In the genomic region with DNA sequence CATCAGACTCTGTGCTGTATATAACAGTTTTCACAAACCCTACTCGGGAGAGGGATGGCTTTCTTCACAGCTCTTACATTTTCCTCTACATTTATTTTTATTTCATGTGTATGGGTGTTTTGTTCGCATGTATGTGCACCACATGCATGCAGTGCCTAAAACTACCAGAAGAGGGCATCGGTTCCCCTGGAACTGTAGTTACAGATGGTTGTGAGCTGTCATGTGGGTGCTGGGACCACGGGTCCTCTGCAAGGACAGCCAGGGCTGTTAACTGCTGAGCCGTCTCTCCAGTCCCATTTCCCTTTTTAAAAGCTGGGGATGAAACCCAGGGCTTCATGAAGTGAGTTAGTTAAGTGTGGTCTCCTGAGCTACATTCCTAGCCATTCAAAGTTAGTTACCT, we compare ENCODE assay signal across 17 mouse cellular contexts. TPM values are rescaled to one million over a fixed set of nuclear protein-coding genes. Genes with fewer than 3 reads are reported as not detected.
DNase-seq lines count a peak whose midpoint lies in the region; ATAC-seq and TF ChIP-seq lines count a peak whose summit lies in the region.
"Had no signal": no experiment of that assay in that cellular context is flagged by ENCODE, and none has a peak within 500 bp of the region (broad histone marks: within the 10 kb centered on the region; RNA-seq: fewer than 3 reads in every experiment).

No protein-coding gene starts in this region.

- H3K4me3 ChIP-seq in liver, adult 2 months (ENCODE audit: insufficient read depth, low read depth, low read length) = no peak overlapping the region
- no peak overlapping the region for H3K4me3 ChIP-seq in kidney, embryonic 16.5 days (ENCODE audit: low read length)
- H3K4me3 ChIP-seq: embryonic facial prominence, embryonic 13.5 days; liver, embryonic 13.5 days; neural tube, embryonic 13.5 days had no signal

- peaks cover 11% of the 10 kb centered on the region; the same call in 1 of the 2 replicates for H3K36me3 ChIP-seq in liver, adult 2 months (ENCODE audit: control insufficient read depth, insufficient read depth, low read length)
- peaks cover 16% of the 10 kb centered on the region for H3K36me3 ChIP-seq in kidney, embryonic 16.5 days (ENCODE audit: insufficient read depth, low read length)
- H3K36me3 ChIP-seq: liver, embryonic 13.5 days had no signal

- TF ChIP-seq POLR2A in liver, adult 2 months (IDR thresholded peaks at IDR 0.05; ENCODE audit: extremely low read depth, insufficient read depth, low read length) = no peak

- H3K9me3 ChIP-seq in kidney, embryonic 16.5 days (ENCODE audit: low read length) = peaks cover 14% of the 10 kb centered on the region
- H3K9me3 ChIP-seq: embryonic facial prominence, embryonic 13.5 days had no signal

- H3K27me3 ChIP-seq in liver, adult 2 months (ENCODE audit: control insufficient read depth, insufficient read depth, low read length) = no peaks in the 10 kb centered on the region
- no peaks in the 10 kb centered on the region for H3K27me3 ChIP-seq in kidney, embryonic 16.5 days (ENCODE audit: insufficient read depth, low read length)
- H3K27me3 ChIP-seq: embryonic facial prominence, embryonic 13.5 days; liver, embryonic 13.5 days; neural tube, embryonic 13.5 days had no signal

- peak; percentile 19; the same call in 1 of the 2 replicates for TF ChIP-seq CTCF in liver, adult 2 months (IDR thresholded peaks at IDR 0.05; ENCODE audit: low read depth, low read length)

- no peak overlapping the region for H3K27ac ChIP-seq in liver, adult 2 months (replicated peaks; ENCODE audit: insufficient read depth, low read depth, low read length)
- H3K27ac ChIP-seq in kidney, embryonic 16.5 days (ENCODE audit: low read length) = no peak overlapping the region
- H3K27ac ChIP-seq: embryonic facial prominence, embryonic 13.5 days; liver, embryonic 13.5 days; neural tube, embryonic 13.5 days had no signal

- H3K9ac ChIP-seq in liver, adult 2 months (ENCODE audit: low read depth, low read length) = no peak overlapping the region
- H3K9ac ChIP-seq in kidney, embryonic 16.5 days (replicated peaks; ENCODE audit: low read length) = no peak overlapping the region
- H3K9ac ChIP-seq: embryonic facial prominence, embryonic 13.5 days; liver, embryonic 13.5 days; neural tube, embryonic 13.5 days had no signal

- H3K4me2 ChIP-seq in kidney, embryonic 16.5 days (replicated peaks; ENCODE audit: low read depth, low read length) = no peak overlapping the region
- H3K4me2 ChIP-seq: embryonic facial prominence, embryonic 13.5 days; heart, embryonic 11.5 days; liver, embryonic 13.5 days; neural tube, embryonic 13.5 days had no signal

- H3K79me2 ChIP-seq in liver, adult 2 months (ENCODE audit: control insufficient read depth, insufficient read depth, low read length) = no peaks in the 10 kb centered on the region

- no peak for ATAC-seq in kidney, embryonic 16.5 days (ENCODE audit: low FRiP score, low TSS enrichment)
- ATAC-seq: hindbrain, embryonic 16.5 days had no signal

- no peaks in the 10 kb centered on the region for H3K4me1 ChIP-seq in liver, adult 2 months (ENCODE audit: control insufficient read depth, insufficient read depth, low read length)
- H3K4me1 ChIP-seq in kidney, embryonic 16.5 days (ENCODE audit: insufficient read depth, low read length) = no peaks in the 10 kb centered on the region
- H3K4me1 ChIP-seq: embryonic facial prominence, embryonic 13.5 days; liver, embryonic 13.5 days; neural tube, embryonic 13.5 days had no signal

- WGBS in liver, adult 2 months = 94% methylated on average over 5 of the region's 5 CpGs
- 93% methylated on average over 5 of the region's 5 CpGs for WGBS in kidney, embryonic 16.5 days

- no peak for DNase-seq in liver, adult 2 months (ENCODE audit: extremely low read depth, low read depth, low spot score)
- no peak for DNase-seq in liver
- peak; percentile 31 for DNase-seq in thymus, postnatal 4 days
- DNase-seq in thymus, postnatal 25 days = no peak
- peak; percentile 62 for DNase-seq in ZHBTc4 (ENCODE audit: low read depth, low spot score)
- no peak for DNase-seq in left cerebral cortex, postnatal 36 days (ENCODE audit: low spot score in 2 of 2)
- DNase-seq: cerebellum, adult 9-11 months; gastrocnemius, postnatal 25 days; kidney, adult 8-10 months; liver, embryonic 13.5 days; right cerebral cortex, postnatal 14 days had no signal

- intact Hi-C loops in left cerebral cortex, postnatal 36 days (cut with DNase I) = no loop called here

RNA-seq across cellular contexts. Expression of a gene that starts 12.2 kb away (rescaled TPM):
- total RNA-seq in liver, adult 2 months (2014; rRNA removed) = 10.6 and 11.4 TPM in 2 replicates
- polyA plus RNA-seq in liver, adult 2 months (2012; rRNA removed) = 10.8 and 13.1 TPM in 2 replicates
- 10 to 100 TPM; 47.1 to 50.2 TPM for total RNA-seq in left cerebral cortex, postnatal 36 days (2021)
- 26.8 and 31.5 TPM in 2 replicates for polyA plus RNA-seq in kidney, embryonic 16.5 days (2015; fragmentation: Nextera tagmentation; extraction: Ambion mirVana)

RNA-seq across cellular contexts. Expression of a gene that starts 40.0 kb away (rescaled TPM):
- total RNA-seq in liver, adult 2 months (2014; rRNA removed) = 3.8 and 7.2 TPM in 2 replicates
- polyA plus RNA-seq in liver, adult 2 months (2012; rRNA removed) = 2.1 and 4.6 TPM in 2 replicates
- total RNA-seq in left cerebral cortex, postnatal 36 days (2021) = 1 to 10 TPM; 7.3 to 8.1 TPM
- polyA plus RNA-seq in kidney, embryonic 16.5 days (2015; fragmentation: Nextera tagmentation; extraction: Ambion mirVana) = 1.4 and 1.6 TPM in 2 replicates
- total RNA-seq: monocyte, adult 5-6 weeks had no signal

Comparison
In these comparisons a context has a peak if more than half of its experiments do, and no peak if none do; other contexts are left out.
1. DNase-seq: peak in thymus, postnatal 4 days (single experiment) and ZHBTc4 (single experiment); none in liver, adult 2 months (single experiment), liver (single experiment), thymus, postnatal 25 days (single experiment) and left cerebral cortex, postnatal 36 days (0 of 2).